Mouse (Mus musculus) intestine, postnatal 0 days (tissue): ENCODE measurements around the gene Kiss1r. TPM values are rescaled to one million over a fixed set of nuclear protein-coding genes. Genes with fewer than 3 reads are reported as not detected.

Experiments
- ATAC-seq: fragments of 200-750 bp; cut with Nextera tagmentation; 2 replicates; pipeline ENCODE4 v1.8.0; 2017; ENCODE audit warnings: mild to moderate bottlenecking, moderate TSS enrichment, moderate library complexity
- H3K27ac ChIP-seq: fragments of 300-500 bp; sonication (generic); 2 replicates; pipeline ENCODE4 v1.5.1; 2014; ENCODE audit warnings: mild to moderate bottlenecking, low read depth, low read length, moderate library complexity
- H3K27me3 ChIP-seq: fragments of 300-500 bp; sonication (generic); replicated peaks from 2 replicates; pipeline ENCODE4 v1.6.1; 2014; ENCODE audit warnings: low read length, mixed read lengths; ENCODE audit not compliant: control insufficient read depth, insufficient read depth
- H3K36me3 ChIP-seq: fragments of 300-500 bp; sonication (generic); 2 replicates; pipeline ENCODE4 v1.6.1; 2014; ENCODE audit warnings: mild to moderate bottlenecking, moderate library complexity; ENCODE audit not compliant: control insufficient read depth, insufficient read depth
- H3K4me1 ChIP-seq: fragments of 300-500 bp; sonication (generic); replicated peaks from 2 replicates; pipeline ENCODE4 v1.6.1; 2014; ENCODE audit warnings: antibody characterized with exemption, low read length, mixed read lengths; ENCODE audit not compliant: control insufficient read depth, insufficient read depth
- H3K4me2 ChIP-seq: fragments of 300-500 bp; sonication (generic); replicated peaks from 2 replicates; pipeline ENCODE4 v1.6.1; 2014; ENCODE audit warnings: low read depth, mild to moderate bottlenecking, moderate library complexity
- H3K4me3 ChIP-seq: fragments of 300-500 bp; sonication (generic); 2 replicates; pipeline ENCODE4 v1.5.1; 2014; ENCODE audit warnings: low read depth, low read length
- H3K9ac ChIP-seq: fragments of 300-500 bp; sonication (generic); 2 replicates; pipeline ENCODE4 v1.6.1; 2014; ENCODE audit warnings: mild to moderate bottlenecking, low read depth, low read length
- H3K9me3 ChIP-seq: fragments of 300-500 bp; sonication (generic); 2 replicates; pipeline ENCODE4 v1.6.1; 2016; ENCODE audit warnings: mixed run types; ENCODE audit not compliant: control insufficient read depth
- CTCF ChIP-seq: sonication (generic); IDR thresholded peaks from 2 replicates; pipeline ENCODE4 v1.5.1; 2016; ENCODE audit warnings: low read depth, mild to moderate bottlenecking, control low read depth, antibody characterized with exemption, moderate library complexity
- WGBS: fragments of 180-500 bp; shearing (Covaris S2); extraction: QIAGEN DNeasy Blood & Tissue Kit; methylation state at CpG from one replicate; pipeline ENCODE4 v1.1.7; 2014; 5-methylcytosine and 5-hydroxymethylcytosine counted together
- polyA plus RNA-seq: library from polyadenylated mRNA; unstranded; fragments of >200 nt; fragmentation: Nextera tagmentation; extraction: Ambion mirVana; gene quantifications from 2 replicates; pipeline ENCODE4 v1.2.1, GENCODE M21; 2015

The Kiss1r gene
- polyA plus RNA-seq: 0.21 and 0.47 TPM in 2 replicates

GRCm38 (mm10) chr10:79916808-79917531, at the start of gene Kiss1r:
Kiss1r (plus strand) TSS chr10:79916971.
- H3K36me3 ChIP-seq: no peaks in the 10 kb centered on the region; the same call in 1 of the 2 replicates
- ATAC-seq: peak; percentile 67
- H3K27me3 ChIP-seq: peaks cover 32% of the 10 kb centered on the region
- H3K9ac ChIP-seq: peak within 1 kb of the TSS; percentile 87
- peak within 1 kb of the TSS; percentile 64 for H3K4me3 ChIP-seq
- TF ChIP-seq CTCF: no peak
- 0 out of 2 replicates have a peak, but pooled peaks cover 9% of the 10 kb centered on the region for H3K4me1 ChIP-seq
- H3K27ac ChIP-seq: peak within 1 kb of the TSS; percentile 73
- 2% methylated on average over 42 of the region's 42 CpGs for WGBS
- no peaks in the 10 kb centered on the region for H3K9me3 ChIP-seq
- peak within 1 kb of the TSS; percentile 96 for H3K4me2 ChIP-seq

DNA sequence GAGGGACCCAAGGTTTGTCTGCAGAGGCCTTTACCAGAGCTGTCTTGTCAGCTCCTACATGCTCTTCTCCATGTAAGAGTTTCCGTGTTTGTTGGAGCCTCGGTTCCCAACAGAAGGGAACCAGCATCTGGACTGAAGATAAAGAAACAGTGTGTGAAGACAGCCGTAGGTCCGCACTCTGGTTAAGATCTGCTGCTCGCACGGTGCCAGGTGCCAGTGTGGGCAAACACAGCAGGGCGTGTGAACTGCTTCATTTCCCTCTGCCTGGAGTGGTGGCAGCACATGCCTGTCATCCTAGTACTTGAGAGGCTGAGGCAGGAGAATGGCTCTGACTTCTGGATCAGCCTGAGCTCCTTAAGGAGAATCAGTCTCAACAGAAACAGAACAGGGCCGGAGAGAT, 44.9 kb upstream of the Kiss1r start:
- Histone ChIP-seq H3K9ac (no peak overlapping the region), H3K36me3 (no peaks in the 10 kb centered on the region), H3K9me3 (no peaks in the 10 kb centered on the region), H3K4me3 (no peak overlapping the region), H3K27me3 (0 out of 2 replicates have a peak, but pooled peaks cover 5% of the 10 kb centered on the region), H3K27ac (0 out of 2 replicates have a peak overlapping the region, but pooled peaks have one; percentile 4), H3K4me2 (no peak overlapping the region), H3K4me1 (no peaks in the 10 kb centered on the region)
- no peak for ATAC-seq
- no peak for TF ChIP-seq CTCF
- 86% methylated on average over 8 of the region's 8 CpGs for WGBS

DNA sequence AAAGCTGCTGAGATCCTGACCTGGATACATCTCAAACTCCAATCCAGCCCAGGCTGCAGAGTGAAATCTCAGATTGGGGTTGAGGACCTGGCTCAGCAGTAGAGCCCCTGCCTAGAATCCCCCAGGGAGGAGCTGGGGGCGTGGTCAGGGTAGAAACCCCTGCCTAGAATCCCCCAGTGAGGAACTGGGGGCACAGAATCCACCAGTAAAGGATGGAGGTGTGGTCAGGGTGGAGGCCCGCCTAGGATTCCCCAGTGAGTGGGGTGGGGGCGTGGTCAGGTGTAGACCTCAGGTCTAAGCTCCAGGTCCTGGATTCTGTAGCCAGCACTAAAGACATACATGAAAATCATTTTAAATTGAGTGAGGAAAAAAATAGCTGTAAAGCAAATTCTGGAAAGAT, 43.9 kb upstream of the Kiss1r start:
- Histone ChIP-seq H3K4me2 (no peak overlapping the region), H3K4me3 (no peak overlapping the region), H3K4me1 (no peaks in the 10 kb centered on the region), H3K9me3 (no peaks in the 10 kb centered on the region), H3K9ac (no peak overlapping the region), H3K27me3 (0 out of 2 replicates have a peak, but pooled peaks cover 5% of the 10 kb centered on the region), H3K36me3 (no peaks in the 10 kb centered on the region), H3K27ac (no peak overlapping the region)
- ATAC-seq: no peak
- TF ChIP-seq CTCF: no peak
- WGBS: 52% methylated on average over 3 of the region's 3 CpGs

- Histone ChIP-seq H3K4me3 (peak overlapping the region; percentile 59; the same call in 1 of the 2 replicates), H3K4me2 (peak overlapping the region; percentile 94), H3K9me3 (no peaks in the 10 kb centered on the region), H3K9ac (no peak overlapping the region), H3K36me3 (no peaks in the 10 kb centered on the region), H3K27ac (no peak overlapping the region), H3K4me1 (no peaks in the 10 kb centered on the region), H3K27me3 (0 out of 2 replicates have a peak, but pooled peaks cover 5% of the 10 kb centered on the region)
- ATAC-seq: no peak
- no peak for TF ChIP-seq CTCF
- WGBS: 21% methylated on average over 6 of the region's 6 CpGs
Measured at GRCm38 (mm10) chr10:79873313-79873712, 43.5 kb upstream of the Kiss1r start.

DNA sequence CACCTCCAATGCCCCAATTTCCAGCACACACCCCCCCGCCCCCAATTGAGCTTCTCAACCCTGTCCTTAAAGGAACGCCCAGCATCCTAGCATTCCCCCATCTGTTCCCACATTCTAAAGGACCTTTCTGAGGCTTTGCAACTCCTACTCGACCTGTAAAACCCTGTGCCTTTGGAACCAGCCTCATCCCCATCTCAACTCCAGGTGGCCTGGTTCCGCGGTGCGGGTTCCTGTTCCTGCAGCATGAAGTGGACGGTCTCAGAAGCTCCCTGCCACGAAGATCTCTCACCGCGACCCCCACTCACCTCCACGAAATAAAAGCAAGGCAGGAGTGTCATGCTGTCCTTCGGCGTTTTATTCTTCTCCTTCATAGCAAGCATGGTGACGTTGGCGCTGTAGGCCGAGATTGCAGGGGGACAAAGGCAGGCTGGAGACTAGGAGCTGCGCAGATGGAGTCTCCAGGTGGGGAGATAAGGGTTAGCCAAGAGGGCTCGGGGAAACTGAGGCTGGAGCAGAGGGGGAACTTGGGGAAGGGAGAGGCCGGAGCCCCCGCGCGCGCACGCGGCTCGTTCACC, 43.0 kb upstream of the Kiss1r start:
- Histone ChIP-seq H3K9ac (peak overlapping the region; percentile 58), H3K9me3 (no peaks in the 10 kb centered on the region), H3K36me3 (no peaks in the 10 kb centered on the region), H3K27ac (no peak overlapping the region), H3K4me3 (peak overlapping the region; percentile 59), H3K4me1 (no peaks in the 10 kb centered on the region), H3K4me2 (peak overlapping the region; percentile 94), H3K27me3 (0 out of 2 replicates have a peak, but pooled peaks cover 5% of the 10 kb centered on the region)
- TF ChIP-seq CTCF: no peak
- WGBS: 2% methylated on average over 26 of the region's 26 CpGs
- no peak for ATAC-seq

GRCm38 (mm10) chr10:79874290-79874862, 42.4 kb upstream of the Kiss1r start, which contains the start of the genes Prtn3 and Plppr3:
Prtn3 (plus strand) TSS chr10:79874476.
Plppr3 (minus strand) TSS chr10:79874634.
- peak; percentile 22; the same call in 1 of the 2 replicates for ATAC-seq
- H3K36me3 ChIP-seq: no peaks in the 10 kb centered on the region
- H3K27ac ChIP-seq: no peak within 1 kb of the TSS

More at GRCm38 (mm10) chr10:79874290-79874862, 42.4 kb upstream of the Kiss1r start, which contains the start of the genes Prtn3 and Plppr3:
- peak within 1 kb of the TSS; percentile 59 for H3K4me3 ChIP-seq
- no peak for TF ChIP-seq CTCF
- peak within 1 kb of the TSS; percentile 94 for H3K4me2 ChIP-seq
- no peaks in the 10 kb centered on the region for H3K4me1 ChIP-seq
- H3K9ac ChIP-seq: peak within 1 kb of the TSS; percentile 58
- under 1% methylated on average over 57 of the region's 57 CpGs for WGBS
- 0 out of 2 replicates have a peak, but pooled peaks cover 5% of the 10 kb centered on the region for H3K27me3 ChIP-seq
- H3K9me3 ChIP-seq: no peaks in the 10 kb centered on the region
